Mouse (Mus musculus): ENCODE results near the gene Klrb1b. TPM values are rescaled to one million over a fixed set of nuclear protein-coding genes. Genes with fewer than 3 reads are reported as not detected.

The Klrb1b gene
- total and polyA plus RNA-seq, 2 experiments from 2014 or later = not detected

- Histone ChIP-seq H3K4me1 (ENCODE audit: insufficient read depth, low read length) (no peaks in the 10 kb centered on the region), H3K27ac (no peak overlapping the region), H3K9me3 (ENCODE audit: low read length) (no peaks in the 10 kb centered on the region), H3K9ac (replicated peaks; ENCODE audit: low read length) (0 out of 2 replicates have a peak overlapping the region, but pooled peaks have one; percentile 21), H3K4me2 (ENCODE audit: low read depth, low read length) (peak overlapping the region; percentile 23; the same call in 1 of the 2 replicates), H3K36me3 (ENCODE audit: insufficient read depth, low read length) (no peaks in the 10 kb centered on the region), H3K27me3 (ENCODE audit: insufficient read depth, low read length) (no peaks in the 10 kb centered on the region), H3K4me3 (ENCODE audit: low read length) (no peak overlapping the region)
- DNase-seq (ENCODE audit: low spot score) (peak; percentile 83), ATAC-seq (peak; percentile 72)
- peak; percentile 83 for TF ChIP-seq CTCF (IDR thresholded peaks at IDR 0.05; ENCODE audit: low read depth)
- 47% methylated on average over 12 of the region's 12 CpGs for WGBS
These were observed 28.1 kb upstream of the Klrb1b start for GRCm38 (mm10) chr6:128854024-128854820.

- no peak for TF ChIP-seq CTCF (IDR thresholded peaks at IDR 0.05; ENCODE audit: low read depth)
These were observed 26.6 kb upstream of the Klrb1b start for GRCm38 (mm10) chr6:128852766-128853165.

GRCm38 (mm10) chr6:128851151-128851550, 25.0 kb upstream of the Klrb1b start:
- H3K36me3 ChIP-seq (ENCODE audit: insufficient read depth, low read length) = no peaks in the 10 kb centered on the region
- no peak overlapping the region for H3K4me2 ChIP-seq (ENCODE audit: low read depth, low read length)
- DNase-seq (ENCODE audit: low spot score) (no peak), ATAC-seq (no peak)
- H3K27ac ChIP-seq = no peak overlapping the region
- WGBS = 85% methylated on average over 2 of the region's 2 CpGs
- no peak overlapping the region for H3K4me3 ChIP-seq (ENCODE audit: low read length)
- H3K9ac ChIP-seq (replicated peaks; ENCODE audit: low read length) = no peak overlapping the region
- TF ChIP-seq CTCF (IDR thresholded peaks at IDR 0.05; ENCODE audit: low read depth) = no peak
- H3K9me3 ChIP-seq (ENCODE audit: low read length) = no peaks in the 10 kb centered on the region
- H3K27me3 ChIP-seq (ENCODE audit: insufficient read depth, low read length) = no peaks in the 10 kb centered on the region
- H3K4me1 ChIP-seq (ENCODE audit: insufficient read depth, low read length) = no peaks in the 10 kb centered on the region

More at GRCm38 (mm10) chr6:128852766-128853165, 26.6 kb upstream of the Klrb1b start:
- Histone ChIP-seq H3K9ac (replicated peaks; ENCODE audit: low read length) (no peak overlapping the region), H3K4me2 (ENCODE audit: low read depth, low read length) (no peak overlapping the region), H3K9me3 (ENCODE audit: low read length) (no peaks in the 10 kb centered on the region), H3K27ac (no peak overlapping the region), H3K4me1 (ENCODE audit: insufficient read depth, low read length) (no peaks in the 10 kb centered on the region), H3K36me3 (ENCODE audit: insufficient read depth, low read length) (no peaks in the 10 kb centered on the region), H3K4me3 (ENCODE audit: low read length) (no peak overlapping the region), H3K27me3 (ENCODE audit: insufficient read depth, low read length) (no peaks in the 10 kb centered on the region)
- WGBS = 90% methylated on average over 3 of the region's 3 CpGs
- DNase-seq (ENCODE audit: low spot score) = no peak
- ATAC-seq = no peak

GRCm38 (mm10) chr6:128850671-128851070, 24.5 kb upstream of the Klrb1b start:
- no peak overlapping the region for H3K9ac ChIP-seq (replicated peaks; ENCODE audit: low read length)
- 80% methylated on average over 2 of the region's 2 CpGs for WGBS
- H3K4me3 ChIP-seq (ENCODE audit: low read length) = no peak overlapping the region

GRCm38 (mm10) chr6:128849902-128850301, 23.8 kb upstream of the Klrb1b start:
- ATAC-seq (no peak; the same call in 1 of the 2 replicates), DNase-seq (ENCODE audit: low spot score) (peak; percentile 80)
- Histone ChIP-seq H3K27ac (no peak overlapping the region), H3K27me3 (ENCODE audit: insufficient read depth, low read length) (no peaks in the 10 kb centered on the region), H3K9me3 (ENCODE audit: low read length) (no peaks in the 10 kb centered on the region), H3K4me2 (ENCODE audit: low read depth, low read length) (no peak overlapping the region), H3K4me1 (ENCODE audit: insufficient read depth, low read length) (no peaks in the 10 kb centered on the region), H3K9ac (replicated peaks; ENCODE audit: low read length) (no peak overlapping the region), H3K4me3 (ENCODE audit: low read length) (no peak overlapping the region), H3K36me3 (ENCODE audit: insufficient read depth, low read length) (no peaks in the 10 kb centered on the region)
- peak; percentile 75 for TF ChIP-seq CTCF (IDR thresholded peaks at IDR 0.05; ENCODE audit: low read depth)
- WGBS = 52% methylated on average over 2 of the region's 2 CpGs

More at GRCm38 (mm10) chr6:128850671-128851070, 24.5 kb upstream of the Klrb1b start:
- DNase-seq (ENCODE audit: low spot score) (no peak), ATAC-seq (no peak)
- Histone ChIP-seq H3K27ac (no peak overlapping the region), H3K4me1 (ENCODE audit: insufficient read depth, low read length) (no peaks in the 10 kb centered on the region), H3K4me2 (ENCODE audit: low read depth, low read length) (no peak overlapping the region), H3K27me3 (ENCODE audit: insufficient read depth, low read length) (no peaks in the 10 kb centered on the region), H3K36me3 (ENCODE audit: insufficient read depth, low read length) (no peaks in the 10 kb centered on the region), H3K9me3 (ENCODE audit: low read length) (no peaks in the 10 kb centered on the region)
- no peak for TF ChIP-seq CTCF (IDR thresholded peaks at IDR 0.05; ENCODE audit: low read depth)

GRCm38 (mm10) chr6:128847401-128847800, 21.3 kb upstream of the Klrb1b start:
- ATAC-seq (no peak), DNase-seq (ENCODE audit: low spot score) (no peak)
- no peak overlapping the region for H3K4me3 ChIP-seq (ENCODE audit: low read length)
- H3K36me3 ChIP-seq (ENCODE audit: insufficient read depth, low read length) = no peaks in the 10 kb centered on the region
- H3K4me1 ChIP-seq (ENCODE audit: insufficient read depth, low read length) = 0 out of 2 replicates have a peak, but pooled peaks cover 3% of the 10 kb centered on the region
- TF ChIP-seq CTCF (IDR thresholded peaks at IDR 0.05; ENCODE audit: low read depth) = no peak
- no peak overlapping the region for H3K9ac ChIP-seq (replicated peaks; ENCODE audit: low read length)
- H3K27ac ChIP-seq = no peak overlapping the region
- H3K27me3 ChIP-seq (ENCODE audit: insufficient read depth, low read length) = no peaks in the 10 kb centered on the region
- no peak overlapping the region for H3K4me2 ChIP-seq (ENCODE audit: low read depth, low read length)
- no peaks in the 10 kb centered on the region for H3K9me3 ChIP-seq (ENCODE audit: low read length)
- WGBS = 92% methylated on average over 4 of the region's 4 CpGs
